Mouse (Mus musculus) retina, embryonic 14.5 days (tissue): ENCODE measurements around the gene Gpam.

Experiments used
- DNase-seq: peaks from one replicate; pipeline ENCODE4 v3.0.0-alpha.2; 2015; ENCODE audit warnings: low spot score

Gene Gpam

GRCm38 (mm10) chr19:55103081-55103830 lies 23.8 kb downstream of the Gpam start:
- DNase-seq = peak; percentile 79

GRCm38 (mm10) chr19:55101659-55102058 lies 25.4 kb downstream of the Gpam start:
- no peak for DNase-seq

- DNase-seq = no peak
Measured at GRCm38 (mm10) chr19:55100227-55101140, 26.6 kb downstream of the Gpam start.

GRCm38 (mm10) chr19:55099184-55100160 lies 27.6 kb downstream of the Gpam start:
- DNase-seq = peak; percentile 90

GRCm38 (mm10) chr19:55098409-55099183 lies 28.4 kb downstream of the Gpam start:
- peak; percentile 62 for DNase-seq

- DNase-seq = no peak
Measured at GRCm38 (mm10) chr19:55097396-55097967, 29.6 kb downstream of the Gpam start.

GRCm38 (mm10) chr19:55096666-55097065 lies 30.4 kb downstream of the Gpam start:
- DNase-seq = no peak

- DNase-seq = no peak
Measured at GRCm38 (mm10) chr19:55095547-55095946, 31.5 kb downstream of the Gpam start.

GRCm38 (mm10) chr19:55091602-55092413 lies 35.2 kb downstream of the Gpam start:
- no peak for DNase-seq

- DNase-seq = no peak
Measured at GRCm38 (mm10) chr19:55090885-55091284, 36.2 kb downstream of the Gpam start.

- no peak for DNase-seq
Measured at GRCm38 (mm10) chr19:55090142-55090541, 36.9 kb downstream of the Gpam start.

GRCm38 (mm10) chr19:55087776-55088175 lies 39.3 kb downstream of the Gpam start:
- no peak for DNase-seq

GRCm38 (mm10) chr19:55085857-55086185 lies 41.2 kb downstream of the Gpam start:
- DNase-seq = no peak

GRCm38 (mm10) chr19:55084971-55085856 lies 41.8 kb downstream of the Gpam start:
- DNase-seq = no peak

- no peak for DNase-seq
Measured at GRCm38 (mm10) chr19:55076822-55077221, 50.2 kb downstream of the Gpam start.

- peak; percentile 7 for DNase-seq
Measured at GRCm38 (mm10) chr19:55073004-55073403, 54.0 kb downstream of the Gpam start.

GRCm38 (mm10) chr19:55069054-55069453 lies 58.0 kb downstream of the Gpam start:
- DNase-seq = no peak

GRCm38 (mm10) chr19:55063272-55063671 lies 63.8 kb downstream of the Gpam start:
- peak; percentile 20 for DNase-seq

GRCm38 (mm10) chr19:55062501-55062900 lies 64.5 kb downstream of the Gpam start:
- no peak for DNase-seq
